Mouse (Mus musculus) bone marrow macrophage, adult 2 months (primary cell): Measurements from ENCODE around the gene Slc44a3.

Experiments
- CTCF ChIP-seq: IDR thresholded peaks from 2 replicates; pipeline ENCODE4 v1.5.1; 2012; ENCODE audit warnings: low read depth, mild to moderate bottlenecking, low read length, moderate library complexity
- POLR2A ChIP-seq: IDR thresholded peaks from 2 replicates; pipeline ENCODE4 v1.6.1; 2012; ENCODE audit warnings: mild to moderate bottlenecking, low read depth, low read length, borderline replicate concordance

GRCm38 (mm10) chr3:121428230-121428629 is 104.0 kb downstream of the Slc44a3 start:
- TF ChIP-seq CTCF (no peak), POLR2A (no peak)
